Mouse (Mus musculus) ovary, postnatal 10 days (tissue): ENCODE data around the gene Zfp260.
"Not testable (repeated sequence)": the region's sequence is repeated elsewhere in the genome, so short reads cannot be mapped to it uniquely, and the experiment has no call there.

ENCODE experiments used
- DNase-seq: peaks from one replicate; pipeline ENCODE4 v3.0.0; 2022; ENCODE audit warnings: low spot score

Zfp260 gene

DNA sequence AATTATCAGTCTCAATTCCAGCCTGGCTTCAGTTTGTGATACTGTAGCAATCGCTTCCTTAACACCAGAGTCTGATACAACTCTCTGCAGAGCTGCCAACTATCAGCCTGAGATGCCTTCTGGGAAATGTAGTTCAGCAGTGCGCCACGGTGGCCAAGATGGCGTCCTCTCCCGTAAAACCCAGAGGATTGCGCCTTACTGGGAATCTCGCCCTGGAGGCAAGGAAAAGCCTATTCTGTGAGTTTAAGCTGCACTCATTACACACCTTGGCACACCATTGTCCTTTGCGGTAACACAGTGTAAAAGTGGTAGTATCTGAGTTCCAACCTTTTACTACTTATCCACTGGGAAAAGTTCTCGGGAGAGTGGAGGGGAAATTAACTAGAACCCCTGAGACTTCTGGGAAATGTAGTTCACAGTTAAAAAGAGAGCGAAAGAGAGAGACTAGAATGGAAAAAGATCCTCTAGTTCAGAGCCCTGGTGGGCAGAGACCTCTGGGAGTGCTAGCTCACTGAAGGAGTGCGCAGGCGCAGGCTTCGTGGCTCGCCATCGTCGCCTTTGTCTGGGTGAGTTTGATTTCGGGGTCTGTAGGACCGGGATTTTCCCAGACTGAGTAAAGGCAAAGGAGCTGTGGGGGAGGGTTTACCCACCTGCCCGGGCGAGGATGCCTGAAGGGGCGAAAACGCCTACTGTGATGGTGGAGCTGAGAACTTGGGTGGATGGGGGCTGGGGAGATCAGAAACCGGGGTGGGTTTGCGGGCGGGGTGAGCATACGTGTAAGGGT, at the start of gene Zfp260:
TSS of gene Zfp260 (plus strand) at position 132 of the 784 bp plus-strand sequence.
- DNase-seq: peak; percentile 92

DNA sequence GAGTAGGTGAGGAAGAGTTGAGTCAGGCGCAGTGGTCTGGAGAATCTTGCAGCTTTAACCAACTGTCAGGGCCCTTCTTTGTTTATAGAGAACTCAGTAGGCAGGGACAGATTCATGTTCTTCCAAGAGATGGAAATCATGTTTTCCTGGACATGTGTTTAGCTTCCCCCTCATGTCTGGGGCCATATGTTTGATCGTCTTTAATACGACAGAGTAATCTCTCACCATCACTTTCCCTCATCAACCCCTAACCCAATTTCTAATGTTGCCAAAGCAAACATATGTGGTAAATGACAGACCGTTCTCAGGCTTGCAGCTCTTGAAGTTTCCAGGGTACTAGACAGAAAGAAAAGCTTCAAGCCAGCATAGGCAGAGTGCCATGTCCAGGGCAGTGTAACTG, 46.5 kb upstream of the Zfp260 start:
- no peak for DNase-seq

DNA sequence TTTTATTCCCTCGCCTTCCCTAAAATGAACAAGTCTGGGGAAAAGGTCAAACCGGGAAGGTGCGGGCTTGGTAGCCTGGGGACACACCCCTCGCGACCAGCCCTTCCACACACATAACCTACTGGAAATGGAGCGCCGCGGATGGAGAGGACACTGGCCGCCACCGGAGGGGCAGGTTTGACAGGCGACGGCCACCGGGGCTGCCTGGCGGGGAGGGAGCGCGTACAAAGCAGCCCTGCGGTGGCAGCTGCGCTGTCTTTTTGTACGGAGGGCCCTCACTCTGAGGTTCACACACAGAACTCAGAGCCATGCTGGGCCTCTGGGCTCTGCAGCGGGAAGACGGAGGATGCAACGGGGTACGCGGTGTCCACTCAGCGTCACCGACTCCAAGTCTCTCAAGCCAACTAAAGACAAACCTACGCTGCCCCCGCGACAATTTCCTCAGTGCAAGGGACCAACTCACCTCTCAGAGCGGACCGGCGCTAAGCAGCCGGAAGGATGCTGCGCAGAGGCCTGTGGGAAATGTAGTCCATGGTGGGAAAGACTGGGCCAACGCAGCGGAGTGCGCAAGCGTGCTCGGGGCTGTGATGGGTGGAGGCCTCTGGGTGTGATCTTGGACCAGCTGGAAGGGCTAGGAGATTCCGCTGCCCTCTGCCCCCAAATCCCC, 43.6 kb upstream of the Zfp260 start, which contains the start of gene Zfp14:
TSS of gene Zfp14 (minus strand) at position 499 of the 667 bp plus-strand sequence.
- DNase-seq: peak; percentile 65

DNA sequence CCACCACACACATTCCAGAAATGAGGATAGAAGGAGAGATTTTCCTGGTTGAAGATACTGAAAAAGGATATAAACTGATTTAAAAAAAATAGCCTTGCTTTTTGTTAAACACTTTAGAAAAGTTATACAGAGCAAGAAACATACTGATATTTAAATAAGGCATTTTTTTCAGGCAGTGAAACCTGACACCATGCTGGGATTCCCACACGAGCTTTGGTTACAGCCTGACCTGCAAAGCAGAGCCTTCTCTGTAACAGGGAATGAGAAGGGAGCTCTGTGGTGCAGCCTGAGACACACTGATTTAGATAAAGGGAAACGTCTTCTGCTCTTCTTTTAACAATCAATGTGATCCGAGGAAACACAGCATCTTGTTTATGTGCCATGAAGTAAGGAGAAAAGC, 41.0 kb upstream of the Zfp260 start:
- no peak for DNase-seq

DNA sequence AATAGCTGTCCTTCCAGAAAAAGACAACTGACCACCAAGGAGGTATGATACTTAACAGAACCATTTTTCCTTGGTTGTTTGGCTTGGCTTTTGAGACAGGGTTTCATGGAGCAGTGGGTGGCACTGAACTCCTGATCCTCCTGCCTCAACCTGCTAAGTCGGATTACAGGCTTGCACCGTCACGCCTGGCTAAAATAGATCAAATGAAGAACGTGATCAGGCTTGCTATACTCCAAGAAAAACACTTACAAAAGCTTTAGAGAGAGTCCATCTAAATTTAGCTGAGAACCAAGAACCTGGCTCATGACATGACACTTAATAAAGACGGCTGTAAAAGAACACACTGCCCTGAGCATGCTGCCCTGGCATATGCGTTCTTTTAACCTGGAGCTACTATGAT, 34.2 kb upstream of the Zfp260 start:
- DNase-seq: no peak

DNA sequence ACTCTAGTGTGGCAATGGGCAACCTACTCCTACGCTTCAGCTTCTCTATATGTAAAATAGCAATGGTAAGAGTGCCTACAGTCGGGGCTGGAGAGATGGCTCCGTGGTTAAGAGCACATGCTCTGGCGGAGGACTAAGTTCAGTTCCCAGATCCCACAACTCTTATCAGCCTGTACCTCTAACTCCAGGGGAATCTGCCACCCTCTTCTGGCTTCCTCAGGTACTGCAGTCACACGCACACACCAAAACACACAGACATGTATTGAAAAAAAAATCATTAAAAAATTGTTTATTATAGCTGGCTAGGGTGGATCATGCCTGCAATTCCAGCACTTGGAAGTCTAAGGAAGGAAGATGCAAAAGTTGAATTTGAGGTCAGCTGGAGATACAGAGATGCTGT, 32.1 kb upstream of the Zfp260 start:
- no peak for DNase-seq

DNA sequence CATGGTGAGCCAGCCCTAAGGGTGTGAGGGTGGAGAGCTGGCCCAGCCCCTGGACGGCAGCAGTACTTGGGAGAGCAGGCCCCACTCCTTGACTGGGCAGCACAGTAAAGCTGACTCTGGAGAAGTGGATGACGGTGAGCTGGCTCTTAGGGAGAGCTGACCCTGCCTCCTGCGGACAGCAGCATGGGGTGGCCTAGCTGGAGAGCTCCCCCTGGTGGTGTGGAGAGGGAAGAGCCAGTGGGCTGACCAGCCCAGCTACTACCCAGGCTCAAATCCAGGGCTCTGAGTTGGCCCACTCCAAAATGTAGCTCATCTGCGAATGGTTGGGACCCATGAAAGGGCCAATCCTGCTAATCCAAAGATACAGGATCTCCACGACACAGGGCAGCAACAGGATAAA, 30.0 kb upstream of the Zfp260 start:
- DNase-seq: no peak

DNA sequence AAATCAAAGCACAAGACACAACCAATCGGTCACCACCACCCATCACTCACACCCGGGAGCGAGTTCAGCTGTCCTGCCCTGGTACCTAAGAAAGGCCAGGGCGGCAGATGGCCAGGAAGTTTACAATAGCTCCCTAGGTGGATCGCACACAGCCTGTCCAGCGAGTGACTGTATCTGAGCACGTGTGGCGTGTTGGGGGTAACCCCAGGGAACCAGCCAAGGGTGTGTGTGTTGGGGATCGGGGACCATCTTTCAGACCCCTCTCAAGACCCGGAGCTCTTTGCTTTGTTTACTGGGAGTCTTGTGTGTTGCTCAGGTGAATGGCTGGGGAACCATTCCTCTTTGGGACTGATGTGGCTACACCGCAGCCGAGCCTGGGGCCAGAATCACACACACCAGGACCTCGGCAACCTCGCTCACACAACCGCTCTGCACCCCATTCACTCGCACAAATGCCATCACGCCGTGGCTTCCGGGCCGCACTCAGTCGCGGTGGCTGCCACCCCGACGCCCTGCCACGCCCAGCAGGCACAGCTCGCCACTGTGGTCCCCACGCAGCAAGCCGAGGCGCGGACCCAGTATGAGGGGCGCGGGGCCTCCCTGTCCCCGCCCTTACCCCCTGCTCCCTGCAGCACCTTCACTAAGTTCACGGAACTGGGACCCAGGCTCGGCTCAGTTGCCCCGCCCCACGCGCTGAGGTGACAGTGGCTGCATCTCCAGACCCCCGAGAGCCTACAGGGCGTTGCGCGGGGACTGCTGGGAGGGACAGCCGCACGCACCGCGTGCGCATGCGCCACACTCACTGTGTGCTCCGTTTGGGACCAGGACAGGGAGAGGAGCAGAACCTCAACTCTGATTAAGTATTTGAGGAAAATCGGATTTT, 22.2 kb upstream of the Zfp260 start, which contains the start of gene Zfp82:
TSS of gene Zfp82 (minus strand) at position 755 of the 883 bp plus-strand sequence.
- DNase-seq: peak; percentile 62

DNA sequence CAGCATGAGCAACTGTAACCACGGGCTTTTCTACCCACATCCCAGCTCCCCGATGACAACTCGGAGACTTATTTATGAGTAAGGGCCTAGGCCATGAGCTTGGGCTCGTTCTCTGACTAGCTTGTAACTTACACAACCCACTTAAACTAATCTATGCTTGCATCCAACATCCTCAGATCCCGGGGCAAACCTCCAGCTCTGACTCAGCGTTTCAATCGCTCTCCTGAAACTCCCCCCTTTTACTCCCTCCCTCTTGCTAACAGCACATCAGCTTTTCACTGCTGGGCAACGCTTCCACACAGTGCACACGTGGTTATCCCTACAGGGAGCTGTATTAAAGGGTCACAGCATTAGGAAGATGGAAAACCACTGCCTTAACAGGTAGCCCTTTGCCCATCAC, 8.1 kb upstream of the Zfp260 start:
- no peak for DNase-seq

DNA sequence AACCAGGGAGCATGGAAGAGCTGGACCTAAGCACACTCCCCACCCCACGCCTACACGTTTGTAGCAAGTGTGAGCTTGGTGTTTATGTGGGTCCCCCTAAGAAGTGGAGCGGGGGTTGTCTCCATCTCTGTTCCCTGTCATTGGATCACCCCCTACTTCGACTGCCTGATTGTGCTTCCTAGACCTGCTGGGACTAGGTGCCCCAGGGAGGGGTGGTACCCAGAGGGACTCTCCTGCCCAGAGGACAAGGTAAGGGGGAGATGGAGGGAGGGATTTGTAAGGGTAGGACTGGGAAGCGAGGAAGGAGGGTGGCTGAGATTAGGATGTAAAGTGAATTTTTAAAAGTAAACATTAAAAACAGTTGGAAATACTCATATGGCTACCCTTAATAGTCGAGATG, 5.2 kb upstream of the Zfp260 start:
- no peak for DNase-seq

DNA sequence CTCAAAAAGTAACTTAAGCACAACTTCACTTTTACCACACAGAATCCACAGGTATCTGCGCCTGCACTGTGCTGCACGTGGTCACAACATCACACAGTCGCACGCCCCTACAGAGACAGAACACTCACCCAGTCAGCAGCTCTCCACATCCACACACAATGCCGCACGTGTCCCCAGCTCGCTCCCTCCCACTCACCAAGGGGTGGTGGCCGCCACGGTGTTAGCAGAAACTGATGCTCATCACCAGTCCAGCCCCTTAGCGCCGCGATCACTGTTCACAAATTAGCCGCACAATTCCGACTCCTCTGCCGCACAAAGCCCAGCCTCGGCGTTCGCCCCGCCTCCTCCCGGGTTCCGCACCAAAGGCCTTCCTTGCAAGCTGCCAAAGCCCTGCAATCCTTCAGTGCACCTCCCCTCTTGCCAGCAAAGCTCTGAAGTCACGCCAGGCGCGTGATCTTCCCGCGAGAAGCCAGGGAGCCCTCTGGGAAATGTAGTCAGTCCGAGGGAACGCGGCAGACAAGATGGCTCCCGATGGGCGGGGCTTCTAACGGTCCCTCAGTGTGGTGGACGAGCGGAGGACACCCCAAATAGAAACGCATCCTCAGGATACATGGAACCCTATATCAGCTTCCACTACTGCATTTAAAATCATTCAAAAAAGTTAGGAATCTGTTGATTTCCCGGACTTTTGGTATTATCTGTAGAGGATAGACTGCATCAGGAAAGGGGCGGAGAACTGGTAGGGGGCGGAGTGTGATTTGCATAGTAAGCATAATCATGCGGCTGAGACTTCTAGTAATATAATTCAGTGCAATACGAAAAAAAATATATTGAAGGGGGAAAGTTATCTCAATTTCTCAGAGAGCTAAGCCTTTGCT, 4.2 kb upstream of the Zfp260 start, which contains the start of the genes Gm26920 and Zfp566:
TSS of gene Gm26920 (minus strand) at position 319 of the 878 bp plus-strand sequence.
TSS of gene Zfp566 (minus strand) at position 436 of the 878 bp plus-strand sequence.
- DNase-seq: peak; percentile 85

DNA sequence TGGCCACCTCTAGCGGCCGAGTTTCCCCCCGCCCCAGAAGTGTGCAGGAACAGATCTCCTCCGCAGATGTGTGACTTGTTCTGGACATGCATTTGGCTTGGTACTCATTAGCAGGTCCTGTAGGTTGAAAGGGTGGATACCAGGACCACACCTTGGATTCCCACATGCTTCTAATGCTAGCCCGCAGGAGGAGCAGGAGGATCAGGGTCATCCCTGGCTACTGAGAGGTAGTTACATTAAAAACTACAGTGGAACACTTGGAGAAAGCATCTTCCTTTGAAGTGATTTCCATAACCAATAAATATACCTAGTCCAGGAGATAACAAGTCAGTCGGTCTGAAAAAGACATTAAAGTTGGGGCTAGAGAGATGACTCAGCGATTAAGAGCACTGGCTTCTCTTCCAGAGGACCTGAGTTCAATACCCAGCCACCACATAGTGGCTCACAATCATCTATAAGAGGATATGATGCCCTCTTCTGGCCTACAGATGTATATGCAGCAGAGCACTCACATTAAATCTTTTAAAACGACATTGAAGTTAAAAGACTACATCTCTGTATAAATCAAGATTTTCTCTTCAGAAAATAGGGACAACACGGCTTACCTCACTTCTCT, 3.5 kb upstream of the Zfp260 start:
- DNase-seq: no peak

DNA sequence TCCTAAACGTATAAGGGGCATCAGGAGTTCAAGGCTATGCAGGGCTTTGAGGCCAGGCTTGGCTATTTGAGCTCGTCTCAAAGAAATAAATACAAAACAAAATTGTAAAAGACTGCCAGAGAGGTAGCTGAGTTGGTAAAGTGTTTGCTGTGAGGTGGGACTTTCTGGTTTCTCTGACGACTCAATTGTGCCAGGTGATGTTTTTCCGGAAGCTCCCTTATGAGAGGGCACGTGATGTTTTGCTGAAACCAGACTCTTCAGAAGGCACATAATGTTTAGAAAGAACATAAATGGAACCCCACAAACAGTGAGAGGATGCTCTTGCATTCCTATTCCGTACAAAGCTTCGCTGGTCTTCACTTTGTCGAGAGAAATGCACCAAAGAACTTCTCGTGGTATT, 1.9 kb upstream of the Zfp260 start:
- no peak for DNase-seq

DNA sequence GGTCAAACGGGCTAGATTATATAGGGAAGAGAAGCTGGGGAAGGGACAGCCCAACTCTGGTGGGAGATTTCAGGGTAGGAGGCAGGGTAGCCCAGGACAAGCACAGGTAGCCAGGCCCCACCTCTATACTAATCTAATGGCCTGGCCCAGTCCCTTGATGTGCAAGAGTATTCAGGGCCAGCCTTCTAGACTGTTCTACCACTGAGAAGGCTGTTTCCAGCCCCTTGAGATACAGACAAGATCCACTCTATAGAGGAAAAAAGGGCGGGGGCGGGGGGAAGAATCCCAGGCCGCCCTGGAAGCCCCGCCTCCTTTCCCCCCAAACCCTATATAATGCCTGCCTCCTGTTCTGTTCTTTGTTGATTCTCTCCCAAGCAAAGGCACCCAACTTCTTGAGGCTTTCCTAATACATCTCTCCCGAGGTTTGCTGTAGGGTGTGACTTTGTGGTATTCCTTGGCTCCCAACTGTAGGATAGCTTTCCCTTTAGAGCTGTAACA, 610 bp upstream of the Zfp260 start:
- no peak for DNase-seq

DNA sequence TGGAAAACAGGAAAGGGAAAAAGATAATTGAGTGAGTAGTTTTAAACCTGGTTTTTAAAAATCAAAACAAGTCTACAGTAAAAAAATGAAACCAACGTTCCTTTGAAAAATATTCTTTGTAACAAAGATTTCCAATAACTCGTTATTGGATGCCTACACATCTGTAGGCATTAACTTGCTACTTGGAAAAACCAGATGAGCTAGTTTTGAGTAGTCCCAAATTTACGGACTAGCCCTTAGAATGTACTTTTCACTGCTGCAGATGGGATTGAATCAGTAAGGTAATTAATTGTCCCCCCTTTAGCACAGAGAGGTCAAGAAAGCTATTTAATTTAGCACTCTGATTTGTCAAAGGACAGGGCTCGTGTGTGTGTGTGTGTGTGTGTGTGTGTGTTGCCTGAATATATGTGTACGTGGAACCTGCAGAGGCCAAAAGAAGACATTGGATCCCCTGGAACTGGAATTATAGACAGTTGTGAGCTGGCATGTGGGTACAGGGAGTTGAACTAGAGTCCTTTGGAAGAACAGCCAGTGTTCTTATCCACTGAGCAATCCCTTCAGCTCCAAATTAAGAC, 1.1 kb downstream of the Zfp260 start:
- no peak for DNase-seq

DNA sequence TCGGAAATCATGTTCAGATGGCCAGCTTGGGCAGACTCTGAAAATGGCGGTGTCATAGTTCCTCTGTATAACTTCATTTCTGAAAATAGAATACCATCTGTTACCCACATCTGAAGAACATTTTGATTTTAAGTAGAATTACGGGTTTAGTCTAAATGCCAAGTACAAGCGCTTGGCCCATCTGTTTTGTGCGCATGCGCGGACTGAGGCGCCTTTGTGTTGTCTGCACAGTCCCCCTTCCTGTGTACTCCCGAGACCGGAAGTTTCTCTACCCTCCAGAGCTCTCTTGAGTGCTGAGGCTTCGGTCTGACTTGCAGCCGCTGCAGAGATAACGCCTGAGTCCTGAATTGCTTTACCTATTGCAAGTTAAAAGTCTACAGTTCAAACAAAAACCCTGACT, 4.7 kb downstream of the Zfp260 start:
- no peak for DNase-seq

DNA sequence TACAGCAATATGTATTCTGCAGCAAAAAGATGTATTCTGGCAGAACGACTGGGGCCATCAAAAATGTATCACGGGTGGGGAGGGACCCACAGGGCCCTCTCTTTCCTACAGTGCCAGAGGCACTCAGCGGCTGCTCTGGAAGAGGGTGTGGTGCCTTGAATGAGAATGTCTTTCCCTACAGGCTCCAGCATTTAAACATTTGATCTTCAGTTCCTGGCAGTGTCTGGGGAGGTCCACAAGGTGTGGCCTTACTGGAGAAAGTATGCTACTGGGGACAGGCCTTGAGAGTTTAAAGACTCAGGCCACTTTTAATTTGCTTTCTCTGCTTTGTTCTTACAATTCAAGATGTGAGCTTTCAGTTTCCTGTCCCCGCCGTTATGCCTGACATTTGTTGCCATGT, 21.5 kb downstream of the Zfp260 start:
- DNase-seq: no peak

DNA sequence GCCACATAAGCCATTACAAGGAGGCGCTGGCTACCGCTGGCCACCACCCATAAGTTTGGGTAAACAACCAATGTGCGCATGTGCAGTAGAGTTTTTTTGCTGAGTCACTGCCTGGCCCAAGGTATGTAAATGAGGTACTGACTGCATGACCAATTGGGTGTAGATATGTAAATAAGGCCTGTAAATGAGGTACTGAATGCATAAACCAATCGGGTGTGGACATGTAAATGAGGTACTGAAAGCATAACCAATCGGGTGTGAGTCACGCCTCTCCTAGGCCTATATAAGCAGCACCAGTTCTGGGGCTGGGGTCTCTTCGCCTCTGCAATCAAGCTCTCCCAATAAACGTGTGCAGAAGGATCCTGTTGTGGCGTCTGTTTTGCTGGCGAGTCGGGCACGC, 23.4 kb downstream of the Zfp260 start:
- not testable (repeated sequence) for DNase-seq

DNA sequence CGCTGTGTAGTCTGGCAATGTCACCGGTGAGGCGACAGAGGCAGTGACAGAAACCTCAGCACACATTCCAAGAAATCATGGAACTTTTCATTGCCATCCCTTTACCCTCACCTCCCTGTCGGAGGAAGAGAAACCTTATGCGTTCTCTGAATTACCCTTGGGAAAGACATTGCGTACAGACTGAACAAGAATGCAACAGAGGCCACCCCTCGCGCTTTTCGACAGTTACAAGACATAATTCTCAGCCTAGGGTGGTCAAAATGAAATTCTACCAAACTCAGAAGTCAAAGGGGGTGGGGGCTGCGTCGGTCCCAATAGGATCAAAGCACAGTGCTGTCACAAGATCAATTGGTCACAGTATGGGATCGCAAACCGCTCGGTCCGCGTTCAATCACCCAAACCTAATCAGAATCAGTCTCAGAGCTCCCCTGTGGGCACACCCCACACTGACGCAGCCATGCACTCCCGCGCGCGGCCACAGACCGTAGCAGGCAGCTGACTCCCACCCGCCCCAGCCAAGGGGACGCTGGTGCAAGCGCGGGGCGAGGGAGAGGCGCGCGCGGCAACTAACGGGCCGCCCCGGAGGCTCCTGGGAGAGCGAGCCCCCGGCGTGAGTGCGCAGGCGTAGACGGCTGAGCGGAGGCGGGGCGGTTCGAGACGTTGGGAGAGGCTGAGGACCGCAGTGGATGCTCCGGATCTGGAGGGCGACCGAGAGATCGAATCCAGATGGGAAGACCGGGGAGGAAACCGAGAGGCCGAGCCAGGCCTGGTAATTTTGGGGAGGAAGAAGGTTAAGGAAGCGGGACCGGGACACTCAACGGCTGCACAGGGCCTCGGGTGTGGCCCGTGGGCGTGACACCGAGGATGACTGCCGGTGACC, 27.0 kb downstream of the Zfp260 start, which contains the start of gene Zfp382:
TSS of gene Zfp382 (plus strand) at position 635 of the 880 bp plus-strand sequence.
- DNase-seq: peak; percentile 83
